Mouse (Mus musculus) liver, postnatal 0 days (tissue): Measurements from ENCODE around the gene Rab19.

Experiments
- CTCF ChIP-seq: sonication (generic); IDR thresholded peaks from 2 replicates; pipeline ENCODE4 v1.5.1; 2016; ENCODE audit warnings: antibody characterized with exemption, low read depth
- EP300 ChIP-seq: IDR thresholded peaks from 2 replicates; pipeline ENCODE4 v1.6.1; 2016; ENCODE audit warnings: antibody characterized with exemption, low read depth, mild to moderate bottlenecking

DNA sequence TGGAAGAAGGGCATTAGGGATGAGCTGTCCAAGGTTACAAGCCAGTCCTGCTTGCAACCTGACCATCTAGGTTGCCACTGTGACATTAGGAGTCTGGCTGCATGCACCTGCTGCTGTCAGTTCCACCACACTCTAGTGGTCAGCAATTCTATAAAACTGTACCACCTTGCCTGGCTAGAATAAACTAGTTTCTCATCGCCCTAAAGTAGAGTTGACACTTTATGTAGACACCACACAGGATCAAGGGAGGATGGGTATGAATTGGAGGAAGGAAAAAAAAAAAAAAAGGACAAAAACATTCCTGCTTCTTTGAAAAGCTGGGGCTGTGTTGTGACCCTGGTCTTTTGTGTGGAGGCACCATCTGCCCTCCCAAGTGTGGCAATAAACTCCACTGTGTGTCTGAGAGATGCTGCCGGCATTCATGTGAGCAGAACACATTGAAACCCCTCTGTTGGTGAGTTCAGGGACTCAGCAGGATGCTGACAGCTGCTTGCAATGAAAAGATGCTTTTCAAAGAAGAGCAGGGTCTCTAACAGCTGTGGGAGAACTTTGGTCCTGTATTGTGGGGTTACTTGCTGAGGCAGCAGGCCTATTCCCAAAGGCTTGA is 54.0 kb downstream of the Rab19 start:
- TF ChIP-seq CTCF (no peak), EP300 (no peak)
